ENCODE assay signal across 26 mouse cellular contexts in the genomic region with DNA sequence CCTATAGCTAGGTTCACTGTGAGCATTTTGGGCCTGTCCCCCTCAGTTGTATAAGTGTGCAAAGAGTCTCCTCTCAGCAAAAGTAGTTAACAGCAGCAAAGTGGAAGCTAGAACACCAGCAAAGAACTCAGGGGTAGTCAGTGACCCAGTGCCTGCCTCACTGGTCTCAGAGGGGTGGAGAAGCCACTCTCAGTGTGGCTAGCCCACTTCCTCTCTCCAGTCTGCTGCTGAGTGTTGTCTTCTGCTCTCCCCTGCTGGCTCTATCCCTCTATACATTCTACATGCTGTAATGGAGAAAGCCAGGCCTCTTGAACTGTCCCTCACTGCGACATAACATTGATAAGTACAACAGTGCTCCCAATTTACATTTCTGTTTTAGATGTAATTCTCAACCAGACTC. TPM values are rescaled to one million over a fixed set of nuclear protein-coding genes. Genes with fewer than 3 reads are reported as not detected.
DNase-seq lines count a peak whose midpoint lies in the region; ATAC-seq and TF ChIP-seq lines count a peak whose summit lies in the region.
"Had no signal": no experiment of that assay in that cellular context is flagged by ENCODE, and none has a peak within 500 bp of the region (broad histone marks: within the 10 kb centered on the region; RNA-seq: fewer than 3 reads in every experiment).

No protein-coding gene starts in this region.

- no peak for DNase-seq in midbrain, embryonic 10.5 days (ENCODE audit: low spot score)
- no peak for DNase-seq in liver, embryonic 11.5 days (ENCODE audit: low spot score)
- DNase-seq: adrenal gland, adult 8-10 months; adrenal gland, postnatal 25 days; cerebellum, adult 11-12 months; cerebellum, adult 8-10 months; cerebellum, postnatal 10 days; cerebellum, postnatal 36 days; gastrocnemius, postnatal 10 days; gastrocnemius, postnatal 36 days; heart, adult 18-20 months; heart, postnatal 10 days; heart, postnatal 4 days had no signal

- no peaks in the 10 kb centered on the region for H3K4me1 ChIP-seq in intestine, embryonic 16.5 days (ENCODE audit: control insufficient read depth, insufficient read depth, low read length)
- no peaks in the 10 kb centered on the region for H3K4me1 ChIP-seq in intestine, postnatal 0 days (replicated peaks; ENCODE audit: control insufficient read depth, insufficient read depth, low read length)
- H3K4me1 ChIP-seq in midbrain, embryonic 13.5 days (replicated peaks): no peaks in the 10 kb centered on the region
- peaks cover 7% of the 10 kb centered on the region for H3K4me1 ChIP-seq in midbrain, embryonic 10.5 days
- no peaks in the 10 kb centered on the region for H3K4me1 ChIP-seq in liver, embryonic 11.5 days (replicated peaks; ENCODE audit: control insufficient read depth, insufficient read depth, low read length)
- H3K4me1 ChIP-seq: heart, embryonic 12.5 days; heart, embryonic 15.5 days; hindbrain, embryonic 13.5 days had no signal

- no peaks in the 10 kb centered on the region for H3K27me3 ChIP-seq in intestine, embryonic 16.5 days (replicated peaks; ENCODE audit: control insufficient read depth, insufficient read depth, low read length)
- no peaks in the 10 kb centered on the region for H3K27me3 ChIP-seq in intestine, postnatal 0 days (replicated peaks; ENCODE audit: control insufficient read depth, insufficient read depth, low read length)
- no peaks in the 10 kb centered on the region for H3K27me3 ChIP-seq in midbrain, embryonic 13.5 days
- no peaks in the 10 kb centered on the region for H3K27me3 ChIP-seq in midbrain, embryonic 10.5 days (ENCODE audit: low read depth, poor library complexity, severe bottlenecking)
- no peaks in the 10 kb centered on the region for H3K27me3 ChIP-seq in liver, embryonic 11.5 days (replicated peaks; ENCODE audit: control insufficient read depth, insufficient read depth, low read length)
- H3K27me3 ChIP-seq: forebrain, embryonic 13.5 days; heart, embryonic 12.5 days; heart, embryonic 15.5 days; hindbrain, embryonic 13.5 days had no signal

- TF ChIP-seq CTCF in intestine, postnatal 0 days (IDR thresholded peaks at IDR 0.05; ENCODE audit: low read depth): no peak

- 83% methylated on average over 1 of the region's 1 CpGs for whole genome bisulfite sequencing in intestine, embryonic 16.5 days
- WGBS in intestine, postnatal 0 days: 76% methylated on average over 1 of the region's 1 CpGs
- 91% methylated on average over 1 of the region's 1 CpGs for WGBS in midbrain, embryonic 13.5 days
- 91% methylated on average over 1 of the region's 1 CpGs for WGBS in midbrain, embryonic 10.5 days
- 71% methylated on average over 1 of the region's 1 CpGs for WGBS in liver, embryonic 11.5 days

- no peaks in the 10 kb centered on the region for H3K9me3 ChIP-seq in intestine, embryonic 16.5 days (ENCODE audit: control insufficient read depth, low read length)
- H3K9me3 ChIP-seq in intestine, postnatal 0 days (ENCODE audit: control insufficient read depth): no peaks in the 10 kb centered on the region
- H3K9me3 ChIP-seq in midbrain, embryonic 13.5 days: no peaks in the 10 kb centered on the region
- H3K9me3 ChIP-seq in midbrain, embryonic 10.5 days (replicated peaks): no peaks in the 10 kb centered on the region
- H3K9me3 ChIP-seq in liver, embryonic 11.5 days (ENCODE audit: control insufficient read depth, low read length): no peaks in the 10 kb centered on the region
- H3K9me3 ChIP-seq: forebrain, embryonic 10.5 days; forebrain, embryonic 13.5 days; heart, embryonic 12.5 days; heart, embryonic 15.5 days; hindbrain, embryonic 13.5 days had no signal

- 0 out of 2 replicates have a peak overlapping the region, but pooled peaks have one; percentile 14 for H3K9ac ChIP-seq in intestine, embryonic 16.5 days (ENCODE audit: low read depth, low read length)
- H3K9ac ChIP-seq in intestine, postnatal 0 days (ENCODE audit: low read depth, low read length): no peak overlapping the region
- H3K9ac ChIP-seq in midbrain, embryonic 13.5 days (replicated peaks): 0 out of 2 replicates have a peak overlapping the region, but pooled peaks have one; percentile 14
- no peak overlapping the region for H3K9ac ChIP-seq in liver, embryonic 11.5 days (ENCODE audit: low read depth, low read length)
- H3K9ac ChIP-seq: forebrain, embryonic 13.5 days; heart, embryonic 12.5 days; heart, embryonic 15.5 days; hindbrain, embryonic 13.5 days had no signal

- H3K36me3 ChIP-seq in intestine, embryonic 16.5 days (ENCODE audit: control insufficient read depth, insufficient read depth, low read length): no peaks in the 10 kb centered on the region
- no peaks in the 10 kb centered on the region for H3K36me3 ChIP-seq in intestine, postnatal 0 days (ENCODE audit: control insufficient read depth, insufficient read depth)
- H3K36me3 ChIP-seq in midbrain, embryonic 13.5 days: no peaks in the 10 kb centered on the region
- peaks cover 7% of the 10 kb centered on the region; the same call in 1 of the 2 replicates for H3K36me3 ChIP-seq in midbrain, embryonic 10.5 days
- no peaks in the 10 kb centered on the region for H3K36me3 ChIP-seq in liver, embryonic 11.5 days (ENCODE audit: control insufficient read depth, insufficient read depth, low read length)
- H3K36me3 ChIP-seq: heart, embryonic 12.5 days; heart, embryonic 15.5 days; hindbrain, embryonic 13.5 days had no signal

- H3K4me2 ChIP-seq in intestine, embryonic 16.5 days (ENCODE audit: low read depth, low read length): no peak overlapping the region
- H3K4me2 ChIP-seq in intestine, postnatal 0 days (replicated peaks; ENCODE audit: low read depth): no peak overlapping the region
- no peak overlapping the region for H3K4me2 ChIP-seq in midbrain, embryonic 13.5 days (replicated peaks)
- no peak overlapping the region for H3K4me2 ChIP-seq in liver, embryonic 11.5 days
- H3K4me2 ChIP-seq: forebrain, embryonic 13.5 days; heart, embryonic 12.5 days; heart, embryonic 15.5 days; hindbrain, embryonic 13.5 days had no signal

- H3K27ac ChIP-seq in intestine, embryonic 16.5 days (ENCODE audit: low read length): no peak overlapping the region
- no peak overlapping the region for H3K27ac ChIP-seq in intestine, postnatal 0 days (ENCODE audit: low read depth, low read length)
- no peak overlapping the region for H3K27ac ChIP-seq in midbrain, embryonic 13.5 days
- no peak overlapping the region for H3K27ac ChIP-seq in midbrain, embryonic 10.5 days (replicated peaks)
- H3K27ac ChIP-seq in liver, embryonic 11.5 days (ENCODE audit: low read depth, low read length): no peak overlapping the region
- H3K27ac ChIP-seq: forebrain, embryonic 10.5 days; forebrain, embryonic 13.5 days; heart, embryonic 15.5 days; hindbrain, embryonic 13.5 days had no signal

- H3K4me3 ChIP-seq in intestine, embryonic 16.5 days (ENCODE audit: low read length): no peak overlapping the region
- H3K4me3 ChIP-seq in intestine, postnatal 0 days (ENCODE audit: low read depth, low read length): no peak overlapping the region
- H3K4me3 ChIP-seq in midbrain, embryonic 13.5 days (replicated peaks): no peak overlapping the region
- no peak overlapping the region for H3K4me3 ChIP-seq in midbrain, embryonic 10.5 days
- no peak overlapping the region for H3K4me3 ChIP-seq in liver, embryonic 11.5 days (ENCODE audit: low read depth, low read length)
- H3K4me3 ChIP-seq: forebrain, embryonic 10.5 days; forebrain, embryonic 13.5 days; heart, embryonic 12.5 days; heart, embryonic 15.5 days; hindbrain, embryonic 13.5 days had no signal

- ATAC-seq in intestine, embryonic 16.5 days: no peak
- ATAC-seq in intestine, postnatal 0 days: no peak
- no peak for ATAC-seq in midbrain, embryonic 13.5 days
- peak; percentile 62; the same call in 1 of the 2 replicates for ATAC-seq in granulocyte monocyte progenitor cell, adult 5-6 weeks (replicated peaks; ENCODE audit: poor library complexity, severe bottlenecking)
- peak; percentile 61; the same call in 1 of the 2 replicates for ATAC-seq in megakaryocyte progenitor cell, adult 5-6 weeks (replicated peaks; ENCODE audit: poor library complexity)
- no peak for ATAC-seq in liver, embryonic 11.5 days (replicated peaks; ENCODE audit: low FRiP score)
- ATAC-seq: activated CD4-positive, CD25-positive, alpha-beta regulatory T cell, adult 4 months; forebrain, embryonic 13.5 days; forebrain, embryonic 16.5 days; hindbrain, embryonic 16.5 days had no signal

RNA-seq across cellular contexts. Expression of a gene that starts 5.8 kb away (rescaled TPM):
- polyA plus RNA-seq in intestine, embryonic 16.5 days (2015; fragmentation: Nextera tagmentation; extraction: Ambion mirVana): 115 and 120 TPM in 2 replicates
- 108 and 111 TPM in 2 replicates for polyA plus RNA-seq in intestine, postnatal 0 days (2015; fragmentation: Nextera tagmentation; extraction: Ambion mirVana)
- polyA plus RNA-seq in midbrain, embryonic 13.5 days (2015; fragmentation: Nextera tagmentation; extraction: Ambion mirVana): 151 and 159 TPM in 2 replicates
- 147 and 155 TPM in 2 replicates for polyA plus RNA-seq in midbrain, embryonic 10.5 days (2016; fragmentation: Nextera tagmentation; extraction: Ambion mirVana)
- total RNA-seq in granulocyte monocyte progenitor cell, adult 5-6 weeks (2014; fragmentation: Nextera tagmentation): 1.4 TPM in 1 of 2 replicates, not detected in the other
- 2.6 and 3.2 TPM in 2 replicates for total RNA-seq in granulocyte monocyte progenitor cell, adult 5-6 weeks (2017)
- 0.25 and 0.68 TPM in 2 replicates for total RNA-seq in megakaryocyte progenitor cell, adult 5-6 weeks (2015)
- 2.8 and 4.7 TPM in 2 replicates for total RNA-seq in megakaryocyte progenitor cell, adult 5-6 weeks (2017)
- 75.1 and 77.3 TPM in 2 replicates for polyA plus RNA-seq in liver, embryonic 11.5 days (2014; fragmentation: Nextera tagmentation; extraction: Ambion mirVana)

RNA-seq across cellular contexts. Expression of a gene that starts 26.2 kb away (rescaled TPM):
- polyA plus RNA-seq in intestine, embryonic 16.5 days (2015; fragmentation: Nextera tagmentation; extraction: Ambion mirVana): 21.7 and 23.7 TPM in 2 replicates
- 16.3 and 17.2 TPM in 2 replicates for polyA plus RNA-seq in intestine, postnatal 0 days (2015; fragmentation: Nextera tagmentation; extraction: Ambion mirVana)
- 41.1 and 44.8 TPM in 2 replicates for polyA plus RNA-seq in midbrain, embryonic 13.5 days (2015; fragmentation: Nextera tagmentation; extraction: Ambion mirVana)
- polyA plus RNA-seq in midbrain, embryonic 10.5 days (2016; fragmentation: Nextera tagmentation; extraction: Ambion mirVana): 26.5 and 29.7 TPM in 2 replicates
- 29.7 and 42.5 TPM in 2 replicates for total RNA-seq in granulocyte monocyte progenitor cell, adult 5-6 weeks (2014; fragmentation: Nextera tagmentation)
- total RNA-seq in granulocyte monocyte progenitor cell, adult 5-6 weeks (2017): 15.9 and 25.3 TPM in 2 replicates
- 30.2 and 33.4 TPM in 2 replicates for total RNA-seq in megakaryocyte progenitor cell, adult 5-6 weeks (2015)
- 21.0 and 24.0 TPM in 2 replicates for total RNA-seq in megakaryocyte progenitor cell, adult 5-6 weeks (2017)
- 11.2 and 13.1 TPM in 2 replicates for polyA plus RNA-seq in liver, embryonic 11.5 days (2014; fragmentation: Nextera tagmentation; extraction: Ambion mirVana)

Comparison
In these comparisons a context has a peak if more than half of its experiments do, and no peak if none do; other contexts are left out.
1. H3K9ac ChIP-seq: peak in intestine, embryonic 16.5 days (single experiment) and midbrain, embryonic 13.5 days (single experiment); none in intestine, postnatal 0 days (single experiment) and liver, embryonic 11.5 days (single experiment).
2. ATAC-seq: peak in granulocyte monocyte progenitor cell, adult 5-6 weeks (single experiment) and megakaryocyte progenitor cell, adult 5-6 weeks (single experiment); none in intestine, embryonic 16.5 days (single experiment), intestine, postnatal 0 days (single experiment), midbrain, embryonic 13.5 days (single experiment) and liver, embryonic 11.5 days (single experiment).